Mouse (Mus musculus): ENCODE data around the gene Fgd3. TPM values are rescaled to one million over a fixed set of nuclear protein-coding genes. Genes with fewer than 3 reads are reported as not detected.

Gene Fgd3
- 10 to 100 TPM; 19.8 to 27.2 TPM for total RNA-seq (2021)

GRCm38 (mm10) chr13:49320040-49320439 lies at the start of gene Fgd3:
Gene Fgd3 (minus strand): TSS chr13:49320311.
- DNase-seq, result peak; percentile 85
- intact Hi-C loops (cut with DNase I), result no loop called here

- DNase-seq, result no peak
- intact Hi-C loops (cut with DNase I), result no loop called here
These were observed 49.3 kb upstream of the Fgd3 start for GRCm38 (mm10) chr13:49369404-49369803.

- no peak for DNase-seq
- intact Hi-C loops (cut with DNase I), result no loop called here
These were observed 47.7 kb upstream of the Fgd3 start for GRCm38 (mm10) chr13:49367657-49368440.

- DNase-seq, result no peak
These were observed 44.6 kb upstream of the Fgd3 start for GRCm38 (mm10) chr13:49364716-49365115.

GRCm38 (mm10) chr13:49362804-49363203 lies 42.7 kb upstream of the Fgd3 start:
- intact Hi-C loops (cut with DNase I), result no loop called here
- peak; percentile 26 for DNase-seq

More at GRCm38 (mm10) chr13:49364716-49365115, 44.6 kb upstream of the Fgd3 start:
- intact Hi-C loops (cut with DNase I), result no loop called here

DNA sequence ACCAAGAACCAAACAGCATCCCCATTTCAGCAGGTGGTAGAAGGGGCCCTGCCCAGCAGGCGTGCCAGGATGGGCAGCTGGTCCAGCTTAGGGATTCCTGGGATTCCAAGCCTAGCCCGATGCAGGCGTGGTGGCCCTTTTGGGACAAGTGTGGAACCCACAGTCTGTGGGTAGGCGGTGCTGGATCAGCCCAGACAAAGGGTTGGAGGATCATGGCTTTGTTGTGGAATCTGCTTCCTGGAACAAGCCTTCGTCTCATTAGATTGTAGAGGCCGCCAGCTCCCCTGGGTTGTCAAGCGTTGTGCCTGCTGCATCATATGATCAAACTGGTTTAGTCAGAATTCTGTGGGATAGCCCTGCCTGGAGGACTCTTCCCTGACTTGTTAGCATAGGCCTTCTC lies 42.3 kb upstream of the Fgd3 start:
- intact Hi-C loops (cut with DNase I), result no loop called here
- no peak for DNase-seq

DNA sequence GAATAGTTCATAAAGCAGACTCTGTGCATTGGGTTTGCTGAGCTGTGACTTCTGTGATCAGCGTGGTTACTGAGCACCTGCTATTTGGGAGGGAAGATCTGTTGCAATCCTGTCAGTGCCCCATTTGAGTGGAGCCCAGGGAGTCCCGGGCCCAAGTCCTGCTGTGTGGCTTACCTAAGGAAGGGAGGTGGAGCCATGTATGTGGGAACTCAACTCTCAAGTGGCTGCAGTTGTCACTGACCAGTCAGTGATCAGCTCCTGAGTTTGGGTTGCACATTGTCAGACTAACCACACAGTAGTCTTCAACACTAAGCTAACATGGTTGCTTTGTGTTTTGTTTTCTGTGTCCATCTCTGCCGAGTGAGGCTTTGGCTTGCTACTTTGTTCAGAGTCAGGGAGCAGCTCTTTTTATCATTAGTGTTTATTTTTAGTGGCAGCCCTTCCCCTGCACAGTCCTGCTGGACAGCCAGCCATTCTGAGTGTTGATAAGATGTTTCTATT lies 40.8 kb upstream of the Fgd3 start:
- DNase-seq, result no peak
- intact Hi-C loops (cut with DNase I), result no loop called here

GRCm38 (mm10) chr13:49358184-49358583 lies 38.1 kb upstream of the Fgd3 start:
- DNase-seq, result no peak
- intact Hi-C loops (cut with DNase I), result no loop called here

DNA sequence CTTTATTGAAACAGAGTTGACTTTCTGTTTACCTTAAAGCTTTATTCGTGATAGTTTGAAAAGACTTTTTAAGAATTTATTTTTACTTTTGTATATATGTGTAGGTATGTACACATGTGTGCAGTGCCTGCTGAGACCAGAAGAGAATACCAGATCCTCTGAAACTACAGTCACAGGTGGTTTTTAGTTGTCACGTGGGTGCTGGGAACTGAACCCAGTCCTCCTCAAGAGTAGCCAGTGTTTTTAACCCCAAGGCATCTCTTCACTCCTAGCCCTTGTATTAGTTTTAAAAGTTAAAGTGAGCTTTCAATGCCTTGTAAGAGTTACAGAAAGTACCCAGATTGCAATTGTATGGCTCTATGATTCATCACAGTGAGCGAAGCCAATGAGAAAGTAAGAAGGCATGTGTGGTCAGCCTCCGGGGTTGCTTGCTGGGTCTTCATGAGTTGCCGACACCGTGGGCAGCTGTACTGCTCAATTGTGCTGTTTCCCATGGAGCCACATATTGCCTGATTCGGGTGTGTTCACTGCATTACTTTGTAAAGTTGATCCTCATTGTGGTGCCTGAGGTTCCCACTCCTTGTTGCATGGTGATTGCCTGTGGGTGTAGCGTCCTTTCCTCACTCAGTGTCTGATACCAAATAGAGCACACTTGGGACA lies 37.4 kb upstream of the Fgd3 start:
- intact Hi-C loops (cut with DNase I), result no loop called here
- DNase-seq, result no peak

DNA sequence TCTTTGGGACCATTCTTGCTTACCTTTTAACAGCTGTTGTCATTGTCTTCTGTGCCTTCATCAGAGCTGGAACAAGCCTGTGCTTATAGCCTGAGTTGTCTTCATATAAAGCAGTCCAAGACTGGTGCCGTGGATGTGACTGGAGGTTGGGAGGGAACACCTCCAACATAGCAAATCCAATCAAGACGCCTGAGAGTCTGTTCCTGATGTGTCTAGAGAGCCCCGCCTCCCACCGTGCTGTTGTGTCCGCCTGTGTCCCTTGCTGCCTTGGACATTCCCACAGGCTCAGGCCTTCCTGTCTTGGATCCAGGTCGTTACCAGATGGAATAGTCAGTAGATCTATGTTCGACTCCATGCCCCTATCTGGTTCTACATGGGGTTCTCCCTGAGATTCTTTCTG lies 36.0 kb upstream of the Fgd3 start:
- intact Hi-C loops (cut with DNase I), result no loop called here
- no peak for DNase-seq

DNA sequence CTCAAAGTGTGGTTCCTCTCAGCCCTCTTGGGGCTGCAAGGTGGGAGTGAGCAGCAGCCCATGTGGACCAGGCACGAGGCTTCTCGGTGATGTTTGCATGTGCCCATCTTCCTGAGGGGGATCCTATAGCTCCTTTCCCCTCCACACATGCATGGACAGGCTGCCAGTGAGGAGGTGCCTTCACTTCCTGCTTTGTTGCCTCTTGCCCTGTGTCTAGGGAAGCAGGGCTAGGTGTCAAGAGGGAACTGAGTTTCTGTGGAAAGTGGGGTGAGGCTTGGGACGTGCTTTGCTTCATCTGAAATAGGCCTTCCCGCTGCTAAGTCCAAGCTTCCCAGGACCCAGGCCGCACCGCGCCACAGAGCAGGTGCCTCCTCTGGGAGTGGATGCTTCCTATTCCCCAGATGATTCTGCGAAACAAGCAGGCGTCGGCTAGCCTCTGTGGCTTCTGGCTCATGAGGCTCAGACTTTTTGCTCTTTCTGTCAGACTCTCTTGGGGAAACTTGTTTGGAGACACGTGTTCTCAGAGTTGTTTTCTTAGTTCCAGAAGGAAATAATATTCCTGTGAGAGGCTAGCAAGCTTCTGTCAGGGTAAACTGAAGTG lies 35.5 kb upstream of the Fgd3 start:
- DNase-seq, result no peak
- intact Hi-C loops (cut with DNase I), result no loop called here

GRCm38 (mm10) chr13:49353991-49354507 lies 33.9 kb upstream of the Fgd3 start:
- DNase-seq, result no peak
- intact Hi-C loops (cut with DNase I), result no loop called here

- DNase-seq, result no peak
These were observed 33.3 kb upstream of the Fgd3 start for GRCm38 (mm10) chr13:49353422-49353821.

DNA sequence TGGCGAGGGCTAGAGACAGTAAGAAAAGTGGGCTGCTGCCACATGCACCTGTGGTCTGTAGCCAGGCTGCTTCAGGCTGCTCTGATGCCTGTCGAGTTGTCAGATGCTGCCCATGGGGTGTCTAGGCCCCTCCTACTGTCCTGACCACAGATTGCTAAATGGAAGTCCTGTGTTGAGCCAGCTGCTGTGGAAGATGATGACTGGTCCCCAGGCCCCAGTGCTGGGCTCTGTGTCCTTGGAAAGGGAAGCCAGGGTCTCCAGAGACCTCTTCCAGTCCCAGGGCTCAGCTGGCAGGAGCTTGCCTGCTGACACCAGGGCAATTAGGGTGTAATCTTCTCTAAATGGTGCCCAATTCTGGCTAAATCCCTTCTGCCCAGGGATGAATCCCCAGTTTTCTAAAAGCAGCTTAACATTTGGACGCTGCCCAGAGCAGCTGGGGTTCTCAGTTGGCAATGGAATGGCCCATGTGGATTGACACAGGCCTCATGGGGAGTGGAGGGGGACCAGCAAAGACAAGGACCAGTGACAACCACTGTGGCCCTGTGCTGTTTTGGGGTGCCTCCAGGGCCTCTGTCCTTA lies 32.6 kb upstream of the Fgd3 start:
- DNase-seq, result peak; percentile 30
- intact Hi-C loops (cut with DNase I), result no loop called here

More at GRCm38 (mm10) chr13:49353422-49353821, 33.3 kb upstream of the Fgd3 start:
- intact Hi-C loops (cut with DNase I), result no loop called here

GRCm38 (mm10) chr13:49349836-49350505 lies 29.9 kb upstream of the Fgd3 start:
- intact Hi-C loops (cut with DNase I), result no loop called here
- no peak for DNase-seq

DNA sequence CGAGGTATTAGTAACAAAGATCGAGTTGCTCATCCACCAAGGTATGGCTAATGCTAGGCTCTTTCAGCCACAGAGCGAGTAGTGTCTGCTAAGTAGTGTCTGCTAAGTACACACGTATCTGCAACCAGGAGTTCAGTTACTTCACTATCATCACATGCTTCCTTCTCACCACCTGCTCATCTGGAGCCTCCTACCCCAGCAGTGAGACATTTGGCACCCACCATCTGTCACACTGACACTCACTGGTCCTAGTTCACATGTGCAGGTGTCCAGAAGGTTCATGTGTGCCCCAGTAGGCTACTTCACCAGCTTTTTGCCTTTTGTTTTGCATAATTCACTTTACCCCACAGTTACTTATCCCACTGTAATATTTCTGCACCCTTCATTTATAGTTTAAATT lies 29.2 kb upstream of the Fgd3 start:
- DNase-seq, result no peak
- intact Hi-C loops (cut with DNase I), result no loop called here

- intact Hi-C loops (cut with DNase I), result no loop called here
- no peak for DNase-seq
These were observed 28.4 kb upstream of the Fgd3 start for GRCm38 (mm10) chr13:49348522-49348921.

DNA sequence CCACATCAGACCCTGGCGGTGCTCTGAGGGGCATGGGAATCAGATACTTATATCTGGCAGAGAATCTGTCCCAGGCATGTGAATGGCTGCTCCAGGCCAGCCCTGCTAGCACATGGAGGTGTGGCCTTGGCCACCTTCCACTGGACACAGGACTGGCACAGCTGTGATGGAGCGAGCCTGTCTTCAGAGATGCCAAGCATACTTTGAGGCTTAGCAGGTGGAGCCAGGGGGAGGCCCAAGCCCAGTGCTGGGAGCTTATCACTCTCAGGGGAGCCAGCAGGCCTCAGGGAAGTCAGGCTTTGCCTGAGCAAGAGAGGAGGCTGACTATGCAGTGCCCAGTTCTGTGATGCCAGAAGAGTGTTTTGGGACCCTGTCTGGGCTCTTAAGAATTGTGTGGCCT lies 25.4 kb upstream of the Fgd3 start:
- DNase-seq, result peak; percentile 42
- intact Hi-C loops (cut with DNase I), result no loop called here

DNA sequence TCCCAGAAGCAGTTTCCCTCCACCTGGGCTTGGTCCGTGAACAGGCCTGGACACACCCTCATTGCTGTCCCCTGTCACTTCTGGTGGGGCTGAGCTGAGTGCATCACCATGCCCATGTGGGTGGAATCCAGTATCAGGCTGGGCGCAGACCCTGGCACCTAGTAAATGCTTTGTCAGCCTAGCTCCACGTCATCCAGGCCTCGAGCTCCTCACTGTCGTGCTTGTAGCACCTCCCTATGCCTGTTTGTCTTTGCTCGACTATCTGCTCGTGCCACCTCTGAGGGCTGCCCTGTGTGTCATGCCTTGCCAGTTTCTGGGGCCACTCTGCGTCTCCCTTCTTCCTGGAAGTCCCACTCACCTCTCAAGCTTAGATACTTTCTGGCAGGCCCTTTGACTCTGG lies 24.5 kb upstream of the Fgd3 start:
- DNase-seq, result no peak
- intact Hi-C loops (cut with DNase I), result no loop called here

DNA sequence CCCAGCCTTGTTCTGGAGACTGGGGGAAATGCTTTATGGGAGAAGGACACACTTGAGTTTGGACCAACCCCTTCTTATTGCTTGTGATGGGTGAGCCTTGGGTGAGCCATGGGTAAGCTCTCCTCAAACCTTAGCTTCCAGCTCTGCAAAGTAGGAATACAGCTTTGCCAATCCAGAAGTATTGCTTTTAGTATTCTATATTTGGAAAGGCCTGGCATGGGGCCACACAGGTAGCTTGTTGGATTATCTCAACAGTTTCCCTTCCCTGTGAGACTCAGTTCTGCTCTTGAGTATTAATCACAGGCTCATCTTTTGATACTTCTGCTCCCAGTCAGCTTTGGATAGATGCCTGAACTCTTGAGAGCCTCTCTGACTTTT lies 22.6 kb upstream of the Fgd3 start:
- no peak for DNase-seq
- intact Hi-C loops (cut with DNase I), result no loop called here
